Mouse (Mus musculus) CD4-positive, CD25-positive, alpha-beta regulatory T cell, adult 4 months (primary cell): ENCODE data around the gene Ctnnd2. TPM values are rescaled to one million over a fixed set of nuclear protein-coding genes. Genes with fewer than 3 reads are reported as not detected.

Experiments used
- ATAC-seq: one replicate; pipeline ENCODE4 v1.8.0; 2017
- polyA plus RNA-seq, 2 experiments: library from polyadenylated mRNA; unstranded; fragments of 100-300 nt; shearing (Covaris generic); gene quantifications; one replicate each; pipeline ENCODE4 v1.2.1; 2017

The Ctnnd2 gene
- polyA plus RNA-seq, 2 experiments from 2014 or later, result 0.54 TPM; not detected in 1

DNA sequence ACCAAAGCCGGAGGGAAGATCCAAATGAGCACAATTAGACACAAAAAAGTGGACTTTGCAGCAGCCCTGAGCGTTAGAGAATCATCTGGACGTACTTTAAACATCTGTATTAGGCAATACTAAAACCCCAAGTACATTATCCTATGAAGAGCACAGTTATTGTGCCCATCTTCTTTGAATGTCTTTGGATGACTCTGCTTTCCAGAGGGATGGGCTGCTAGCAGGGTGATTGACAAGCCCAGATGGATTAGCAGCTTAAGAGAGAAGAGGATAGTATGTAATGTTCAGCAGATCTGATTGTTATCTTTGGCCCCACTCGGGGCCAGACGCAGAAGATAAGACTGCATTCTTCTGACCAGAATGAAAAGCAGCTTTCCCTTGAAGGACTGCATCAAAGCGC, 214.9 kb downstream of the Ctnnd2 start:
- no peak for ATAC-seq

DNA sequence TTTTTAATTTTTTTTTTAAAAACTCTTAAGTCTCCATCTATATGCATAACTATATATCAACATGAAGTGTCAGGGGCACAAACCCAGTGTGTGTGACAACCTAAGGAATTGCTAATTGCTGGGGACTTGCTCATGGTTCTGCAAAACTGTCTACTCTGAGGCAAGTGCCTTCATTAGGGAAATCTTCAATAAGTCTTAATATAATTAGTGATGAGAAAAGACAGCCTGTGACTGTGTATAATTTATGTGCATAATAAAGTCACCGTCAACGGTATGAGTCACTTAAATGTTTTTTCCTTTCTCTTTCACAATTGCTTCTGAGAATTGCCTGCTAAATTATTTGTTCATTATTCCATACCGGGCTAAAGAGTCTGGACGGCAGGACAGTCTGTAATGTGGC, 228.7 kb downstream of the Ctnnd2 start:
- no peak for ATAC-seq

DNA sequence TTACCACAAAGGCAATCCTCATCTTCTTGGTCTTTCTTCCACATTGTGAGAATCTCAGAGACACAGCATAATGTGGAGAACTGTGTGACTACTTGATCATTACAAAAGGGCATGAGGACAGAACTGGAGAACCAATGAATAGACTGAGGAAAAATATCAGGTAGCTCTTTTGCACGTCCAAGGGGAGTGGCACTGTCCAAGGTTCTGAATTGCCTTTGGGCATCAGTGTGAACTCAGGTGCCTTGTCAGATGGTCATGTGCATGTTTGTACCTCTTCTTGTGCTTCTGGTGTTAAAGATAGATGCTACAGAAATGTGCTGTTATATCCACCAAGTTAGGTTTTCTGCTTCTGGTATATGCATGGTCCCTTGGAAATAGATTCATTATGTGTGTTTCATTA, 233.9 kb downstream of the Ctnnd2 start:
- no peak for ATAC-seq

DNA sequence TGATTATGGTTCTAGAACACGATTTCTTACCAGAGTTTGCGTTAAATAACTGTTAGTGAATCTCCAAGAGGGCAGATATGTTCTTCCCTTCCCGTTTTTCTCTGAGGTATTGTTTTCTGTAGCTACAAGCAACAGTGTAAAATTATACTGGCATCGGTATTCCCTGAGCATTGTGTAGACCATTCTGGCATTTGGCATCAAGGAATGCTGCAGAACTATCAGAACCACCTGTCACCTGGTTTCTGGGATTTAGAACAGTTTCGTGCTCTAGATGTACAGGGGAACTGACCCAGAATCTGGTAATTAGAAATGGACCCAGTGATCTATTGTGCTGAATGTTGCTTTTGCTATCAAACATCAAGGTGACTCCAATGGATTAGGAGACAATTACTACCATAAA, 250.8 kb downstream of the Ctnnd2 start:
- ATAC-seq, result no peak

DNA sequence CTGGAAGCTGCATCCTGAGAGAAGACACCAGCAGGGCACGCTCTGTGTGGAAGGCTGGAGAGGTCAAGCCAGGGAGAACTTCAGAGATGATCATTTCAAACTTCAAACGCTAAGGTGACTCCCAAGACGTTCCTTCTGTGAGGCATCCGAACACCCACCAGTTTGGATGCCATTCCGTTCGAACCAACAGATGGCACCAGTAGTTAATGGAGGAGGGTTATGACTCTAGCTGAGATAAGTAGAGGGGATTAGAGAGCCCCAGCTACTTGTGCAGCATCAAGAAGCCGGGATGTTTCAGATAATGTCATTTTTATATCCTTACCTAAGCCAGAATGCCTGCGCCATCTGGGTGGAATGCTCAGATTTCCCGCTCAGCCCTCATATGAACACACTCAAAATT, 251.9 kb downstream of the Ctnnd2 start:
- ATAC-seq, result no peak

DNA sequence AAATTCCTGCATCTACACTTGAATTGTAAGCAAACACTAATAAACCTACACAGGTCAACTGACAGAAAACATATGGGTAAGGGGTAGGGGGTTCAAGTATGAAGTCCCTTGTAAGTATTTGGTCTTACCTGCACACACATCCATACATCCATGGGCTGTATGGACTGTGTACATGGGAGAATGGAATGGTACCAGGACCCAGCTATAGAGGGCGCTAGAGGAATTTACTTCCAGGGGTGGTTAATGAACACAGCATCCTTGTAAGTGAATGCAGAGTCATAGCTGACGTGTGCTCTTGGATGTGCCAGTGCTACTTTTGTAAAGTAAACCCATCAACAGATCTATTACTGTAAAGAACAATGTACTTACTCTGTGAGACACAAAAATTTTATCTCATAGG, 254.9 kb downstream of the Ctnnd2 start:
- no peak for ATAC-seq

DNA sequence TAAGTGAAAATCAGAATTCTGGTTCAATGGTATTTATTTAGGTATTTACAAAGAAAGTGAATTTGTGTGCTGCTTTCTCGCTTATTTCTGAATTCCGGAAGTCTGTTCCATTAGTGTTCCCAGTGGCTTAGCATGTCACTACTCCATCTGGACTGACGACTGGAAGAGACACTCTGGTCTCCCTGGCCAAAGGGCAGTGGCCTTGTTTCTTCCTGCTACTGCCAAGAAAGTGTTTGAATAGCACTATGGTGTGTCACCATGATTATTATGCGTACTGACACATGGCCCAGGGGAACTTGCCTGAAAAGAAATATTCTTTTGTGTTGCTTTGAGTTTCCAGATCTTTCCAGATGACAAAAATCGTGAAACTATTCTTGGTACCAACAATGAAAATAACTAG, 266.7 kb downstream of the Ctnnd2 start:
- no peak for ATAC-seq

DNA sequence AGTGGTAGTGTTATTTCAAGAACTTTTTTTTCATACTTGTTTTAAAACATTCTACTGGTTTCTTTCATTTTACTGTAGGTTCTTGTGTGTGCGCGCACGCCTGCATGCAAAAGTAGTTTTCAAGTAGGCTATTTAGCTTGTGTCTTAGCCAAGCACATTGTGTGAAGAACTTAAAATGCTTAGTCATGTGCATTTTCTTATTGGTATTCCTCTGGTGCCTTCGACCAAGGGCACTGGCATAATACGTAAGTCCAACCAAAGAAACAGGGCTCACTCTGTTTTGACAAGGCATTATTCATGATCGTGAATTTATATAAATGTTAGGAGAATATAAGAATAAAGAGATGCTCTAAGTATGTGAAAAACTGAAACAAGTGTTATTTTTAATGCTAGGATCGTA, 278.4 kb downstream of the Ctnnd2 start:
- ATAC-seq, result no peak

DNA sequence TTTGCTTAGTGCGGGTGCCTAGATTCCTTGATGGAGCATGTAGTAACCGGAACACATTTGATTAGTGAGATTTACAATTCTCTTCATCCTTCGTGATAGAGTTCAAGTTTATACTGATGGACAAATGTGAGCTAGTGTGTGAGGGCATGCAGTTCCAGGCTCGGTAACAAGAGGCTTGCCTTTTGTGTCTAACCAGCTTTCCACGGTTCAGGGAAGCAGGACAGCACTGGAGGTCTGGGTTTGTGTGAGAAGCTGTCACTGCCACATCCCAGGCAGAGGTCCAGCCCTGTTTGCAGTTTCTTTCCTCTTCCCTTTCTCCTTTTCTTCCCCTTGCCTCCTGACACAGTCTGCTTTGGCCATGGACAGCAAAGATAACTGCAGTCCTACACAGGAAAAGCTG, 279.5 kb downstream of the Ctnnd2 start:
- no peak for ATAC-seq

DNA sequence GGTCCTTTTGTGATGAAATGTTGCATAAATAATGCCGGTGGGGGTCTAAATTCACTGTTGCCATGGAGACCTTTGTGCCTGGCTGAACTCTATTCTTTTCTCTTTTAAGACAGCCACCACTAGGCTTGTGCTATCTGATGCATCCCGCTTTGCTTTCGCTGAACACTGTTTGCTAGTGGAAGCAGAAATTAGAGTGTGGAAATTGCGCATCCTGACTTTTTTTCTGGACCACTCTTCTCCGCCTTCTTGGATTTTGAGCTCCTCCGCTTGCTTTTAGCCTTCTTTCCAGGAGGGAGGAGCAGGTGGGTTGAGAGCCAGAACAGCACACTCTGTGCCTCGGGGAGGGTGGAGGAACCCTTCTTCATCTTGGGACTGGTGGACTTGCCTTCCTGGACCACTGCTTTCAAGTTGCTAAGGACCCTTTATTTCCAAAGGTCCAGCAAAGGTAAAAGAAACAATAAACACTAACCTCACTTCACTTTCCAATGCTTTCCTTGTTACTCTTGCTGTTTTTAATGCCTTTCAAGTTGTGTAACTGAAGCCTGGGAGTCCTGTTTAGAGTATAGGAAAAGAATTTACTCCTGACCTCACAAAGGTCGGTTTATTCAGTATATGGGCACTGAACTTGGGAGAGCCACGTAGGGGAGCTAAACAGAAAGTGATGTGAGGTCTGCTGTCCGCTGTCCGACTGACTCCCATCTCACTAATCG, 285.3 kb downstream of the Ctnnd2 start:
- ATAC-seq, result no peak

DNA sequence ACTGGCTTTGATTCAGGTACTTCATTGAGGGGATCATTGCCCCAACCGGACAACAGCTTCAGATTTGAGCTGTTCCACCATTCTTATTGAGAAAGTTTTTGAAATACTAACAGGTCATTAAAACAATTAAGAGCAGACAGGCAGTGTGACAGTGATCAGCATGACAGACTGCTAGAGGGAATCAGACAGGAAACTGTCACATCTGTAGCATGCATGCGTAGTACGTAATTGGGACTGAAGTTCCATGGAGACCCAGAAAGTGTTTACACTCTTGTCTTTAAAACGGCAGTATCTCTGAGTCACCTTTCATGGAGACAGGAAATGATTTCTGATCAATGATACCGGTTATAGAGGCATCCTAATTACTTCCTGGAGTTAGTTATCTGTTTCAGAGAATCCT, 286.3 kb downstream of the Ctnnd2 start:
- peak; percentile 29 for ATAC-seq

DNA sequence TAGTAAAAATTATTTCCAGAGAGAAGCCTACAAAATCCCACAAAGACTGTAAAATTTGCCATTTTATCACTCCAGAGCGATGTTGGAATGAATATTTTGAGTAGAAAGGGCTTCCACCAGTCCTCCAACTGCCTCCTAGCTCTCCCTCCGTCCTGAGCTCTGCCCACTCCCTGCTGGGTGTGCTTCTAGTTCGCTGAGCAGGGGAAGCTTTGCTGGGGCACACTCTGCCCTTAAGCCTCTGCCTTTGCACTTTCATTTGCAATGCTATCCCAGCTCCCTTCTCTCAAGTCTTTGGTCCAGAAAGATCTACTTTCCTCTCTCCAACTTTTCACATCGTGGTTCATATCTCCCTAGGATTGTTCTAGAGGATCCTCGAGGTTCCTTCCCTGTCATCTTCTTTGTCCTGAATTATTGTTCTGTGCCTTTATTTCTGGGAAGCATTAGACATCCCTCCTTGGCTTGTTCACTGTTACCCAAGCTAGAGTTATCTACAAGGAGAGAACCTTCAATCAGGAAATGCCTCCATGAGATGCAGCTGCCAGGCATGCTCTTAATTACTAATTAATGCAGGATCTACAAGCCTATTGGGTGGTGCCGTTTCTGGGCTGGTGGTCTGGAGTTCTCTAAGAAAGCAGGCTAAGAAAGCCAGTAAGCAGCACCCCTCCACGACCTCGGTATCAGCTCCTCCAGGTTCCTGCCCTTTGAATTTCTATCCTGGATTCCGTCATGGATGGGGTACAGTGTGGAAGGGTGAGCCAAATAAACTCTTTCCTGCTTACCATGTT, 288.1 kb downstream of the Ctnnd2 start:
- no peak for ATAC-seq

DNA sequence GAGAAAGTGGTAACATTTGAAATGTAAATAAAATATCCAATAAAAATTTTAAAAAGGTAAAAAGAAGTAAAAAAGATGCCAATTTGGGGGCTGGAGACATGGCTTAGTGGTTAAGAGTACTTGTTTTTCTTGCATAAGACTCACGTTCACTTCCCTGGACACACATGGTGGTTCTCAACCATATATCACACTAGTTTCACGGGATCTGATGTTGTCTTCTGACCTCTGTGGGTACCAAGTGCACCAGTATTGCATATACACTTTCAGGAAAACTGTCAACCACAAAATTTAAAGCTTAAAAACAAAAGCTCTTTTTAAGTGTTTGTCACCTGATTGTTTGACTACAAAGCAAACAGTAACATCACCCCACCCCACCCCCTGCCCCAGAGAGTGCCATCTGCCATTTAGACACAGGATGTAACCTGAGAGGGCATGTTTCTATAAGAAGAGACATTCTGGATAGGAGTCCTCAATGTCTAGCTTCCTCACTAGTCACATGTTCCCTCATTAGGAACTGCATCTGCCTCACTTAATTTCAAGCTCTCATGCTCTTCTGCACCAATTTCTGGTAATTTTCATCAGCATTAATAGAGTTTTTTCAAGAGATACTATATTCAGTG, 290.5 kb downstream of the Ctnnd2 start:
- no peak for ATAC-seq

DNA sequence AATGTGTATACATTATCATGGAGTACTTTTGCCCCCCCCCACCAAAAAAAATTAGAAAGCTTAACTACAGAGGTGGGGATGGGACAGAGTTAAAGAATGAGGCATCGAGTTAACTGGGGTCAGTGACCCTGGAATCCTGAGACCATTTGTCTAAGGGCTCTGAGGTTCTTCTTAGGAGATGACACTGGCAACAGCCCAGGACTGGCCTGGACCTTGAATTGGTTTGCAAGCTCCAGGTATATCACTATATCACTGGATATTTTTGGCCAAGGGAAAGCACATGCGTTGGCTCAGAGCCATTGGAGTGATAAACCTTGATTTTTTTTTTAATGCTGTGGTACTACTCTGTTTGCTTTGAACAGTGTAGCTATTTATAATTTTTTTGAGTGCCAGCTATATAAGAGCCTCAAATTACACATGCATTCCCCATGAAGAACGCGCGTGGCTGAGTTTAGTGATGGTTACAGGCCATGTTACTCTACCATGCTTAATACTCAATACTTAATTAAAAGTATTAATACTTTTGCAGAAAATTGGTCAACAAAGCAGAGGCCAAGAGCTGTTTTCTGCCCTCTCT, 291.2 kb downstream of the Ctnnd2 start:
- ATAC-seq, result no peak

DNA sequence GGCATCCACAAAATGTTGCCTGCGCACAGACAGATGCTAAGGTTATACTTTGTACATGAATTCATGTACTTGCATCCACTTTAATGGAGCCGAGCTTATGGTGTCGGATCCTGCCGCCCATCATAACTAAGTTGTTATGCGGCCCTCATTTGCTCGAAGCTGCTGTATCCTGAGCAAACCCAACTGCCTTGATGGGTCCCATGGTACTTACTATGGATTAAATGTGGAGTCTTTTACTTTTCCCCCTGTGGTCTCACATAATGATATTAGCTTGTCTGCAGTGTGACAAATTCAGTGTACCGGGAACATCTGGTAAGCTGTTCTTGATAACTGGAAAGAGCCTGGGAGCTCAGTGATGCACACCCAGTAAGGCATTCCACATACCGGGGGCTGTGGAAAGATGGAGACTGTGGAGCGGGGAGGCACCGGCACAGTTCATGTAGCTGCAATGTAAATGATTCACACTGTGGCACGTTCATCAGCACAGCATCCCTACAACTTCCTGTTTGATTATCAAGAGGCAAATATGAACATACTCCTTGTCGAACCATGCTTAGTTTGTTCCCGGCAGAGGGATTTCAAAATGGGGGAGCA, 294.7 kb downstream of the Ctnnd2 start:
- no peak for ATAC-seq

DNA sequence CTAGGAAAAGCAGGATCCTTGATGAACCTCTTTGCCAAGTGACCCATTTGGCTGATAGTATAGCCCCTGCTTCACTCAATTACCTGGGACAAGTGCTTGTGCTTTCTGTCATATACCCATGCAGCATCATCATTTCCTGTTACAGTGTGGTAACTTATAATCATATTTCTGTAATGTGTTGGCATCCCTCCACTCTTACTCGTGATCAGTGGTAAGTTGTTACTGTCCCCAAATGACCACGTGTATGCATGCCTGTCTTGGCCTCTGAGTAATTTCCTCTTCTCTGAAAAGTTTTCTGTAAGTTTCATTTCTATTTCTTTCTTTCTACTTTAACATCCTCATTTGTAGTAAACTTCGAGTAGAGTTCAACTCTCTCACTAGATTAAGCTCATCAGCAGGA, 296.4 kb downstream of the Ctnnd2 start:
- ATAC-seq, result no peak

DNA sequence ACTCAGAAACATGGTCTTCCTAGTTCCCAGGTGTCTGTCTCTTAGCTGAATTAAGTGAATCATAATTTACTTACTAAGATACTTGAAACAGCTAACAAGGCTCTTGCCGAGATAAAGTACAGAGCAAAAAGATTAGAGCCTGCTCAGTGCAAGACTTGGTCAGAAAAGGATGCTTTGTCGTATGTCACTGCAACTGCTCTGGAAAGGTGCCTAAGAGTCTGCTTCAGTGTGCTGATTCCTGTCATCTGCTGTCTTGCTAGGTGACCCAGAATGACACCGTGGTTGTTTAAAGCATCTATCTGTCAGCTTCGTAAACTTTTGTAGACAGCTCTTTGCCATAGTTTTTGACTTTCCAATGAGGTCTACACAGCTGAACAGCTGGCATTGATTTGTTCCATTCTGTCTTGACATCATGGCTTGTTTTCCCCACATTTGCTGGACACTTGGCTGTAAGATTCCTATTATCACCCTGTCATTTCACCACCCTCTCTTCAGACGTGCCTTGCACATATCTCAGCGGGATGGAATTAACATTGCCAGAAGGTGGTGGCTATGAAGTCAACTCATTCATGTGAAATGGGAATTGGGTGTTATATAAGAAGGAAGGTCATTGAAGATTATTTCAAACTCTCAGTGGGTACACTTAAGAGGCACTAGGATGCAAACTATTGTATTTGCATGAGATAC, 299.0 kb downstream of the Ctnnd2 start:
- ATAC-seq, result no peak

DNA sequence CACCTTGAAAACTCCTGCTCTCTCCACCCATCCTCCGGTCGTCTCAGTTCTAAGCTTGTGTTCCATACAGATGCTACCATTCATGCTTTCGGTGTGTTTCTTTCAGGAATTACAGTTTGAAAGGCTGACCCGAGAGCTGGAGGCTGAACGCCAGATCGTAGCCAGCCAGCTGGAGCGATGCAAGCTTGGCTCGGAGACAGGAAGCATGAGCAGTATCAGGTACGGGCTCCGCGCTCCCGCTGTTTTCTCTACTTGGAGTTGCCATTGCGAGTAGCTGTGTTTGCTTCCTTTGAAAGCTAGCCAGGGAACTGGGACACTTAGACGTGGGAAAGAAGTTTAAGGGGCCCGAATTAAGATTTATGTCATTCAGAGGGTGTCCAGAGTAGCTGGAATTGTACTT, 308.3 kb downstream of the Ctnnd2 start:
- no peak for ATAC-seq

DNA sequence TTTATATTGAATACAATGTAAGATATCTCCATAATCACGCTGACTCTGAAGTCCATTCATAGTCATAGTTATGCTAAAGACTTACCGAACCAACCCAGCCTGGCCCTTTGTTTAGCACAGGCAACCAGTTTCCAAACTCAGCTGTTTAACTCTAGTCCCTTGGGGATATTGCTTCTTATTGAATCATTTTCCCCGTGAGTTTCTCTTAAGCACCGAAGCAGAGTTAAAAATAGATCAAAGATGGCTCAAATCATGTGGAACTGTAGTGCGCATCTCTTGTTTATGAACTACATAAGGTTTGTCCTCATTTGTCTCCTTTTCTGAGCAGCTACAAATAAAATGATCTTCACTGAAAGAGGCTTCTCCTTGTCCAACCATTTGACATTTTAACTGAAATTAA, 334.1 kb downstream of the Ctnnd2 start:
- ATAC-seq, result no peak

DNA sequence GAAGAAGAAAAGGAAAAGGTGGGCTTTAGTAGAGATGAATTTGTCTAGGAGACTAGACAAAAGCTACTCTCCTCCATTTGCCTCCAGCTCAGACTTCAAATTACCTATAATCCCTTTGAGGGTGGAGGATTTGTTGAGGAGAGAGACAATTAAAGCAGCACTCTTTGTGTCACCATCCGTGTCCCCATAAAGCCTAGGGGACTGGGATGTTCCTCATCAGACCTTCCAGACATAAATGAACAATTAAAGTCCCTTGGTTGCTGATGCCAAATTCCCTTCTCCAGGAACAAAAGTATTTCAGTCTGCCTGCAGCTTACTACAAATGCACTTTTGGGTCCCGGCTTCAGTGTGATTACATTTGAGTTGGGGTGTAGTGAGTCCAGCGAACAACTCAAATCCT, 340.1 kb downstream of the Ctnnd2 start:
- no peak for ATAC-seq

DNA sequence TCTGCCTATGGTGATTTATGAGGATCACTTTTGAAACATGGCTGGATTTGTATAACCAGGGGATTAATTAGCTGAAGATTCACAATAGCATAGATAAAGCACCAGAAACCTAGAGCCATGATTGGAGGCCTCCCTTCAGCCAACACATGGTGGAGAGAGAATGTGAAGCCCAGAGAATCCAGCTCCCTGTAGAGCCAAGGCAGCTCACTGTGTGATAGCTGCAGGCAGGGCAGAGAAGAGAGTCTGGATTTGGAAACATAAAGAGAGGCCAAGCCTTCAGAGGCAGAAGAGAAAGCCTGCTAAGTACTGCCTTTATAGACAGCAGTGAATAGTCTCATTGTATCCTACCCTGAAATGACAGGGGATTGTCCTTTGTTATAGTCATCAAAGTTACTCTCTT, 340.7 kb downstream of the Ctnnd2 start:
- no peak for ATAC-seq

DNA sequence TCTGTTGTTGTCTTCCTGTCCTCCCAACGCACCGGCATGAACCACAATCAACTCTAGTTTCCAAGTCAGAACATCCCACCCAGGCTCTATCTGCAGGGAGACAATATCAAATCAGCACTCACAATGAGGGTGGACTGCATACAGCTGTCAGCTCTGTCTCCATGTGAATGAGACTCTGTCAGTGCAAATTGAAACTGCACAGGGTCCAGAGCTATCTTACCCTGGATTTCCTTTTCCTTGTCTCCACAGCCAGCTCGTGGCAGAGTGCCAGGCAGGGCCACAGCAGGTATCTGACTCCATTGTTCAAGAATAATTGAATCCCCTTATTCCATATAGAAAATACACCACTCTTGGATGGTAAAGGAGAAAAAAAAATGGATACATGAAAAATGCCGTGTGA, 343.0 kb downstream of the Ctnnd2 start:
- ATAC-seq, result no peak

DNA sequence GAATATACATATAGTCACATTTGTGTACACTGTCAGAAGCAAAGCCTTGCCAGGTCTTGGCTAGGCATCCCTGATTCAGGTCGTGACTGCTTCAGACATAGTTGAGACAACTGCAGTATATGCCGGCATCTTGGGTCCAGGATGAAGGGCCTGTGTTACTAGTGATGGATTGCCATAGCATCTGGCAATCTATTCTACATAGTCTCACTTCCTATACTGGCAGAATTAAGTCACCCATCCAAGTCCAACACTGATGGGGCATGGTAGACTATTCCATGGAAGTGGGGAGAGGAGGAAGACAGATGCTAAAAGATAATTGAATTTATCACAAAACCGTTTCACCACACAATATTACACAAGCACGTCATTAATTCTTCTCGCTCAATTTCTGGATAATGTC, 369.1 kb downstream of the Ctnnd2 start:
- ATAC-seq, result no peak
